12 mouse cellular contexts compared by ENCODE assay signal in the genomic region with DNA sequence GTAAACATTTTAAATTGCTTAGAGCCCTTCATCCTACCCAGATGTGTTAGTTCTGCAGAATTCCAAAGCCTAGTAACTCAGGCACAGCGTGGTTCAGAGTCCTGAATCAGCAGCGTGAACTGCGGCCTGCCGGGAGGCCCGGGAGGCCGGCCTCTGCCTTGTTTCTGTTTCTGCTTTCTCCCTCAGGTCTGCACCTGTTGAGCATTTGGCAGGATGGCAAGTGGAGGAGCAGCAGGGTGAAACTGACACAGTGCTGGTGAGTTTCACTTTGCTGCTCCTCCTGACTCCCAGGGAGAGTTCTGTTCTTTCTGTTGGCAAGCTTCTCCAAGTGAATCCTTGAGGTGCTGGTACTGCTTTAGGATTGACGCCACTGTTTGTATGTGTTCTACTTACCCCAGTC. TPM values are rescaled to one million over a fixed set of nuclear protein-coding genes. Genes with fewer than 3 reads are reported as not detected.
A peak's percentile ranks its signal among the peaks of the same experiment; 100 is the strongest.
DNase-seq lines count a peak whose midpoint lies in the region; ATAC-seq and TF ChIP-seq lines count a peak whose summit lies in the region.
"Had no signal": no experiment of that assay in that cellular context is flagged by ENCODE, and none has a peak within 500 bp of the region (broad histone marks: within the 10 kb centered on the region; RNA-seq: fewer than 3 reads in every experiment).

No protein-coding gene starts in this region.

- no peaks in the 10 kb centered on the region for H3K9me3 ChIP-seq in stomach, embryonic 16.5 days (replicated peaks; ENCODE audit: control insufficient read depth, low read length)
- H3K9me3 ChIP-seq: embryonic facial prominence, embryonic 12.5 days; forebrain, embryonic 13.5 days had no signal

- H3K27me3 ChIP-seq in cerebellum, adult 2 months (ENCODE audit: control insufficient read depth, insufficient read depth, low read length): no peaks in the 10 kb centered on the region
- no peaks in the 10 kb centered on the region for H3K27me3 ChIP-seq in stomach, embryonic 16.5 days (ENCODE audit: control insufficient read depth, insufficient read depth, low read length)
- H3K27me3 ChIP-seq: embryonic facial prominence, embryonic 12.5 days; forebrain, embryonic 13.5 days had no signal

- no peaks in the 10 kb centered on the region for H3K4me1 ChIP-seq in cerebellum, adult 2 months (ENCODE audit: control insufficient read depth, insufficient read depth, low read length)
- no peaks in the 10 kb centered on the region; the same call in 1 of the 2 replicates for H3K4me1 ChIP-seq in lung, adult 2 months (ENCODE audit: control insufficient read depth, insufficient read depth, low read length)
- no peaks in the 10 kb centered on the region for H3K4me1 ChIP-seq in stomach, embryonic 16.5 days (ENCODE audit: control insufficient read depth, insufficient read depth, low read length)
- H3K4me1 ChIP-seq: embryonic facial prominence, embryonic 12.5 days; forebrain, embryonic 13.5 days had no signal

- H3K27ac ChIP-seq in cerebellum, adult 2 months (ENCODE audit: insufficient read depth, low read length): no peak overlapping the region
- peak overlapping the region; percentile 77 for H3K27ac ChIP-seq in stomach, embryonic 16.5 days (ENCODE audit: low read length)
- H3K27ac ChIP-seq: embryonic facial prominence, embryonic 12.5 days; forebrain, embryonic 13.5 days had no signal

- no peak for TF ChIP-seq CTCF in cerebellum, adult 2 months (IDR thresholded peaks at IDR 0.05; ENCODE audit: borderline replicate concordance, insufficient read depth, low read depth, low read length)
- no peak for TF ChIP-seq CTCF in lung, adult 2 months (IDR thresholded peaks at IDR 0.05; ENCODE audit: insufficient read depth, low read length)

- WGBS in cerebellum, adult 2 months: 22% methylated on average over 7 of the region's 7 CpGs
- WGBS in lung, adult 2 months: 46% methylated on average over 7 of the region's 7 CpGs
- WGBS in stomach, embryonic 16.5 days: 59% methylated on average over 7 of the region's 7 CpGs

- no peak overlapping the region for H3K9ac ChIP-seq in stomach, embryonic 16.5 days (ENCODE audit: low read length)
- H3K9ac ChIP-seq: embryonic facial prominence, embryonic 12.5 days; forebrain, embryonic 13.5 days had no signal

- no peak overlapping the region for H3K4me3 ChIP-seq in cerebellum, adult 2 months (replicated peaks; ENCODE audit: insufficient read depth, low read depth, low read length)
- no peak overlapping the region for H3K4me3 ChIP-seq in lung, adult 2 months (replicated peaks; ENCODE audit: extremely low read depth, low read depth, low read length)
- no peak overlapping the region for H3K4me3 ChIP-seq in stomach, embryonic 16.5 days (replicated peaks; ENCODE audit: low read length)
- H3K4me3 ChIP-seq: embryonic facial prominence, embryonic 12.5 days; forebrain, embryonic 13.5 days had no signal

- no peaks in the 10 kb centered on the region for H3K36me3 ChIP-seq in stomach, embryonic 16.5 days (ENCODE audit: control insufficient read depth, insufficient read depth, low read length)

- DNase-seq in cerebellum, adult 2 months: peak; percentile 30 to 42
- no peak for DNase-seq in cerebellum, adult 11 months
- peak; percentile 29 for DNase-seq in lung, adult 2 months
- no peak for DNase-seq in lung, postnatal 10 days
- peak; percentile 55 to 56 for DNase-seq in kidney, adult 8-10 months
- no peak for DNase-seq in heart, postnatal 4 days
- no peak for DNase-seq in right cerebral cortex, postnatal 25 days
- DNase-seq: heart, postnatal 14 days; right cerebral cortex, postnatal 4 days had no signal

- ATAC-seq in stomach, embryonic 16.5 days (ENCODE audit: insufficient read depth, low FRiP score): no peak
- ATAC-seq: forebrain, embryonic 13.5 days had no signal

- no peak for TF ChIP-seq POLR2A in cerebellum, adult 2 months (IDR thresholded peaks at IDR 0.05; ENCODE audit: borderline replicate concordance, insufficient read depth, low read length)
- no peak for TF ChIP-seq POLR2A in lung, adult 2 months (IDR thresholded peaks at IDR 0.05; ENCODE audit: borderline replicate concordance, extremely low read depth, low read depth, low read length)

- H3K4me2 ChIP-seq in stomach, embryonic 16.5 days (ENCODE audit: low read depth, low read length): no peak overlapping the region
- H3K4me2 ChIP-seq: embryonic facial prominence, embryonic 12.5 days; forebrain, embryonic 13.5 days had no signal

RNA-seq across cellular contexts. Expression of a gene that starts 17.0 kb away (rescaled TPM):
- 136 and 150 TPM in 2 replicates for polyA plus RNA-seq in cerebellum, adult 2 months (2012; rRNA removed)
- polyA plus RNA-seq in lung, adult 2 months (2012; rRNA removed): 20.9 and 40.4 TPM in 2 replicates
- polyA plus RNA-seq in stomach, embryonic 16.5 days (2015; fragmentation: Nextera tagmentation; extraction: Ambion mirVana): 61.8 and 64.5 TPM in 2 replicates
- total RNA-seq in heart, postnatal 4 days (2021): 10 to 100 TPM; 86.6 to 98.9 TPM

Comparison
In these comparisons a context has a peak if more than half of its experiments do, and no peak if none do; other contexts are left out.
1. DNase-seq: peak in cerebellum, adult 2 months (2 of 2), lung, adult 2 months (single experiment) and kidney, adult 8-10 months (2 of 2); none in cerebellum, adult 11 months (single experiment), lung, postnatal 10 days (single experiment), heart, postnatal 4 days (single experiment) and right cerebral cortex, postnatal 25 days (single experiment).